Mouse (Mus musculus) limb, embryonic 11.5 days (tissue): ENCODE results near the gene Htr3b. TPM values are rescaled to one million over a fixed set of nuclear protein-coding genes. Genes with fewer than 3 reads are reported as not detected.
A peak's percentile ranks its signal among the peaks of the same experiment; 100 is the strongest.

Source experiments
- ATAC-seq: fragments of 200-750 bp; cut with Nextera tagmentation; 2 replicates; pipeline ENCODE4 v1.8.0; 2017; ENCODE audit warnings: low read depth; ENCODE audit not compliant: insufficient number of reproducible peaks, low FRiP score, low TSS enrichment
- DNase-seq: peaks from one replicate; pipeline ENCODE4 v3.0.0-alpha.2; 2015; ENCODE audit warnings: low spot score
- H3K27ac ChIP-seq: fragments of 300-500 bp; sonication (generic); replicated peaks from 2 replicates; pipeline ENCODE4 v1.5.1; 2014; ENCODE audit warnings: low read depth, mild to moderate bottlenecking, low read length
- H3K27me3 ChIP-seq: fragments of 300-500 bp; sonication (generic); 2 replicates; pipeline ENCODE4 v1.6.1; 2014; ENCODE audit warnings: mild to moderate bottlenecking, low read length, mixed read lengths; ENCODE audit not compliant: control insufficient read depth, insufficient read depth
- H3K36me3 ChIP-seq: fragments of 300-500 bp; sonication (generic); 2 replicates; pipeline ENCODE4 v1.6.1; 2014; ENCODE audit warnings: mild to moderate bottlenecking, low read length, moderate library complexity, mixed read lengths; ENCODE audit not compliant: control insufficient read depth, insufficient read depth
- H3K4me1 ChIP-seq: fragments of 300-500 bp; sonication (generic); 2 replicates; pipeline ENCODE4 v1.6.1; 2014; ENCODE audit warnings: low read length, mixed read lengths; ENCODE audit not compliant: control insufficient read depth, insufficient read depth
- H3K4me2 ChIP-seq: fragments of 300-500 bp; sonication (generic); 2 replicates; pipeline ENCODE4 v1.6.1; 2014; ENCODE audit warnings: low read depth, mild to moderate bottlenecking, moderate library complexity; ENCODE audit not compliant: severe bottlenecking
- H3K4me3 ChIP-seq: fragments of 300-500 bp; sonication (generic); 2 replicates; pipeline ENCODE4 v1.5.1; 2014; ENCODE audit warnings: low read depth, low read length
- H3K9ac ChIP-seq: fragments of 300-500 bp; sonication (generic); 2 replicates; pipeline ENCODE4 v1.6.1; 2014; ENCODE audit warnings: mild to moderate bottlenecking, low read length
- H3K9me3 ChIP-seq: fragments of 300-500 bp; sonication (generic); 2 replicates; pipeline ENCODE4 v1.6.1; 2016; ENCODE audit warnings: low read length; ENCODE audit not compliant: control insufficient read depth
- WGBS: fragments of 180-500 bp; shearing (Covaris S2); extraction: QIAGEN DNeasy Blood & Tissue Kit; methylation state at CpG from one replicate; pipeline ENCODE4 v1.1.7; 2014; 5-methylcytosine and 5-hydroxymethylcytosine counted together
- polyA plus RNA-seq: library from polyadenylated mRNA; unstranded; fragments of >200 nt; fragmentation: Nextera tagmentation; extraction: Ambion mirVana; gene quantifications from 2 replicates; pipeline ENCODE4 v1.2.1, GENCODE M21; 2014

The Htr3b gene
- polyA plus RNA-seq, 1 experiment from 2014 or later: not detected

- WGBS: 84% methylated on average over 5 of the region's 5 CpGs
- no peaks in the 10 kb centered on the region for H3K36me3 ChIP-seq
- H3K4me3 ChIP-seq: no peak overlapping the region
- H3K9me3 ChIP-seq: no peaks in the 10 kb centered on the region
- DNase-seq (no peak), ATAC-seq (no peak)
- no peak overlapping the region for H3K27ac ChIP-seq
- H3K27me3 ChIP-seq: no peaks in the 10 kb centered on the region
- no peak overlapping the region for H3K4me2 ChIP-seq
- H3K9ac ChIP-seq: no peak overlapping the region
- H3K4me1 ChIP-seq: no peaks in the 10 kb centered on the region
Measured at GRCm38 (mm10) chr9:48904421-48904820, 60.4 kb downstream of the Htr3b start.

- no peak overlapping the region for H3K9ac ChIP-seq
- no peak overlapping the region for H3K4me2 ChIP-seq
- H3K27ac ChIP-seq: no peak overlapping the region
- ATAC-seq: no peak
- H3K27me3 ChIP-seq: no peaks in the 10 kb centered on the region
- DNase-seq: no peak
- no peaks in the 10 kb centered on the region for H3K4me1 ChIP-seq
- no peaks in the 10 kb centered on the region for H3K9me3 ChIP-seq
- H3K4me3 ChIP-seq: no peak overlapping the region
- WGBS: 73% methylated on average over 2 of the region's 2 CpGs
- H3K36me3 ChIP-seq: no peaks in the 10 kb centered on the region
Measured at GRCm38 (mm10) chr9:48903766-48904165, 61.0 kb downstream of the Htr3b start.

- 20% methylated on average over 8 of the region's 8 CpGs for WGBS
Measured at GRCm38 (mm10) chr9:48898551-48898950, 66.2 kb downstream of the Htr3b start.

GRCm38 (mm10) chr9:48895819-48896536 lies 68.8 kb downstream of the Htr3b start:
- no peak overlapping the region for H3K4me3 ChIP-seq
- H3K4me2 ChIP-seq: no peak overlapping the region
- no peak for ATAC-seq

More at GRCm38 (mm10) chr9:48898551-48898950, 66.2 kb downstream of the Htr3b start:
- Histone ChIP-seq H3K9me3 (no peaks in the 10 kb centered on the region), H3K4me3 (no peak overlapping the region), H3K4me2 (no peak overlapping the region), H3K27me3 (0 out of 2 replicates have a peak, but pooled peaks cover 3% of the 10 kb centered on the region), H3K9ac (no peak overlapping the region), H3K36me3 (no peaks in the 10 kb centered on the region), H3K27ac (no peak overlapping the region), H3K4me1 (0 out of 2 replicates have a peak, but pooled peaks cover 2% of the 10 kb centered on the region)
- DNase-seq: peak; percentile 83
- ATAC-seq: no peak

GRCm38 (mm10) chr9:48894755-48895154 lies 70.0 kb downstream of the Htr3b start:
- DNase-seq: no peak
- no peak overlapping the region for H3K27ac ChIP-seq
- no peaks in the 10 kb centered on the region for H3K9me3 ChIP-seq
- H3K4me1 ChIP-seq: 0 out of 2 replicates have a peak, but pooled peaks cover 2% of the 10 kb centered on the region
- no peak overlapping the region for H3K4me2 ChIP-seq
- no peaks in the 10 kb centered on the region for H3K36me3 ChIP-seq
- H3K27me3 ChIP-seq: 0 out of 2 replicates have a peak, but pooled peaks cover 3% of the 10 kb centered on the region
- no peak for ATAC-seq
- 72% methylated on average over 6 of the region's 6 CpGs for WGBS
- H3K9ac ChIP-seq: no peak overlapping the region
- no peak overlapping the region for H3K4me3 ChIP-seq

More at GRCm38 (mm10) chr9:48895819-48896536, 68.8 kb downstream of the Htr3b start:
- no peak for DNase-seq
- H3K9ac ChIP-seq: no peak overlapping the region
- H3K27me3 ChIP-seq: 0 out of 2 replicates have a peak, but pooled peaks cover 3% of the 10 kb centered on the region
- H3K9me3 ChIP-seq: no peaks in the 10 kb centered on the region
- WGBS: 23% methylated on average over 18 of the region's 18 CpGs
- 0 out of 2 replicates have a peak, but pooled peaks cover 2% of the 10 kb centered on the region for H3K4me1 ChIP-seq
- H3K27ac ChIP-seq: no peak overlapping the region
- no peaks in the 10 kb centered on the region for H3K36me3 ChIP-seq

- Histone ChIP-seq H3K9me3 (no peaks in the 10 kb centered on the region), H3K4me3 (no peak overlapping the region), H3K9ac (no peak overlapping the region), H3K4me1 (0 out of 2 replicates have a peak, but pooled peaks cover 2% of the 10 kb centered on the region), H3K36me3 (no peaks in the 10 kb centered on the region), H3K27me3 (0 out of 2 replicates have a peak, but pooled peaks cover 3% of the 10 kb centered on the region), H3K4me2 (no peak overlapping the region), H3K27ac (no peak overlapping the region)
- DNase-seq (peak; percentile 89), ATAC-seq (no peak)
- 32% methylated on average over 3 of the region's 3 CpGs for WGBS
Measured at GRCm38 (mm10) chr9:48893986-48894385, 70.8 kb downstream of the Htr3b start.

- ATAC-seq: no peak
- H3K27me3 ChIP-seq: no peaks in the 10 kb centered on the region
Measured at GRCm38 (mm10) chr9:48889093-48889492, 75.7 kb downstream of the Htr3b start.

More at GRCm38 (mm10) chr9:48889093-48889492, 75.7 kb downstream of the Htr3b start:
- H3K4me3 ChIP-seq: no peak overlapping the region
- DNase-seq: no peak
- no peak overlapping the region for H3K4me2 ChIP-seq
- H3K4me1 ChIP-seq: 0 out of 2 replicates have a peak, but pooled peaks cover 2% of the 10 kb centered on the region
- no peaks in the 10 kb centered on the region for H3K36me3 ChIP-seq
- no peaks in the 10 kb centered on the region for H3K9me3 ChIP-seq
- 85% methylated on average over 7 of the region's 7 CpGs for WGBS
- no peak overlapping the region for H3K27ac ChIP-seq
- H3K9ac ChIP-seq: no peak overlapping the region
